Mouse (Mus musculus) gastrocnemius, adult 8-10 months (tissue): ENCODE results near the gene Gm42688. TPM values are rescaled to one million over a fixed set of nuclear protein-coding genes. Genes with fewer than 3 reads are reported as not detected.
A peak's percentile ranks its signal among the peaks of the same experiment; 100 is the strongest.

Source experiments
- DNase-seq, 2 experiments: peaks; one replicate each; pipeline ENCODE4 v3.0.0; 2022; ENCODE audit warnings: low spot score in 2 of 2
- total RNA-seq, 4 experiments: library from RNA; stranded (reverse); gene quantifications; 2 replicates each; pipeline ENCODE4 v1.2.4; 2022

Gene Gm42688
- total RNA-seq, 4 experiments from 2014 or later = 0.60 to 0.99 (median 0.82) TPM

GRCm38 (mm10) chr6:83084477-83084876 lies 16.9 kb upstream of the Gm42688 start:
- no peak for DNase-seq

- DNase-seq = no peak
Observed at GRCm38 (mm10) chr6:83086121-83087035, 15.0 kb upstream of the Gm42688 start, which contains the start of gene Lbx2. Gene Lbx2 (plus strand): TSS chr6:83086367.

DNA sequence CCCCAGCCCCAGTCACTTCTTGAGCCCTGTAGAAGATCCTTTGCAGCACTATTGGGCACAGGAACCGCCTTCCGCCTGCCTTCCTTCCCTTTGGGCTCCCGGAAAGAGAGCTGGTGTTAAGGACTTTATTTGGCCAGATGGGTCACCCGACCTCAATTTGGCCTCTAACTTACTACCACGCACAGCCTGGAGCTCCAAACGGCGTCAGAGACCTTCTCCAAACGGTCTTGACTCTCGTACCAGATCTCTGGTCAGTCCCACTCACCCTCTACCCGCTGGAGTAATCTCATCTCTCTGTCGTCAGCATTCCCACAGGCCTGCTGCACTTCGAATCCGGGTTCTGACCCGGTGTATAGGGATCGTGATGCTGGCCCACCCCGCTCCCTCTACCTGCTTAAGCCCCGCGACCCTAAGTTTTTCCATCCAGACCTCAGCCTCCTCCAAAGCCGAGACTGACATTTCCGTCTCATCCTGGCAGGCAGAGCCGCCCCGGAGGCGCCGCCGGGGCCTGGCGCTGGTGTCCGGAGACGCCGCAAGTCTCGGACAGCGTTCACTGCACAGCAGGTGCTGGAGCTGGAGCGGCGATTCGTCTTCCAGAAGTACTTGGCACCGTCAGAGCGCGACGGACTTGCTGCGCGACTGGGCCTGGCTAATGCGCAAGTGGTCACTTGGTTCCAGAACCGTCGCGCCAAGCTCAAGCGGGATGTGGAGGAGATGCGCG lies 14.1 kb upstream of the Gm42688 start:
- DNase-seq = peak in 1 of 2 experiments; percentile 51

GRCm38 (mm10) chr6:83087926-83088260 lies 13.5 kb upstream of the Gm42688 start:
- no peak for DNase-seq

DNA sequence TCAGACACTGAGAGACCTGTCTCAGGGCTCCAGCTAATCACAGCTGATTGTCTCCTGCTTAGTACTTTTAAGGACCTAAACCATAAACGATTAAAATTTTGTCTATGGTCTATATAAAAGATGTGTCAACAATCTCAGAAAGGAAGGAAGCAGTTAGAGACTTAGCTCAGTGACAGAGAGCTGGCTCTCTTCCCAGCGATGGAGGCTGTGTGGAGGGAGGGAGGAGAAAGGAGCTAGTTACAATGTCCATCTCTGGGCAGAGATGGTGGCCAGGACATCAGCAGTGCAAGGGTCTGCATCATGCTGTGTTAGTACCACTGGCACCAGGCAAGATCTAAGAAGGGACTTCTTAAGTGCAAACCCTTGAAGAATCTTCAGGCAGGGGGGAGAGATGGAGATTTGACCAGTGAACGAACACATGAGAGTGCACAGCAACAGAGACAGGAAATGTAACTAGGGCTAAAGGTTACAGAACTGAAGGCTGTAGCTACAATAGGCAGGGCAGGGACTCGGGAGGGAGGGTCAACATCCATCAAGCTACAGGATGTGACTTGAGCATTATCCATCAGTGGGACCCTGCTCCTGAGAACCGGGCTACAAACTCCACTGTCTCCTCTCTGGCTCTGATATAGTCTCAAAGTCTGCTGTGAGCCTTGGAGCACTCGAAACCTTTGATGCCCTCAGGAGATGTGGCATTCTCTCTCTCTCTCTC lies 8.8 kb upstream of the Gm42688 start:
- DNase-seq = no peak

DNA sequence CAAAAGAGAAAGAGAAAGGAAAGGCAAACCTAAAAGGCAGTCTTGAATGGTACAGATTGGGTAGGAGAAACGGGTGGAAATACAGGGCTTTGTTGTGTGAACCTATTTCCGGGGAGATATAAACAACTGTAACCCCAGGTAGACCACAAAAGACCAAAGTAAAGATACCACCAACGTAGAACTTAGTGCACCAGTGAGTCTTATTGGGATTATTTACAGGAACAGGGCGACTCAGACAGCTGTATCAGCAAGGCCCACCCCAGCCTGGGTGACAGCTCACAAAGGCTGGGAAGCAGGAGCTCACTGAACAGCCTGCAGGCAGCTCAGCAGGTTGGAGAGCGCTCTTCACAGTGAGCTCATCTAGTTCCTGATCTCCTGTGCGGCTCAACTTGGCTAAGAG lies 5.4 kb upstream of the Gm42688 start:
- DNase-seq = no peak

DNA sequence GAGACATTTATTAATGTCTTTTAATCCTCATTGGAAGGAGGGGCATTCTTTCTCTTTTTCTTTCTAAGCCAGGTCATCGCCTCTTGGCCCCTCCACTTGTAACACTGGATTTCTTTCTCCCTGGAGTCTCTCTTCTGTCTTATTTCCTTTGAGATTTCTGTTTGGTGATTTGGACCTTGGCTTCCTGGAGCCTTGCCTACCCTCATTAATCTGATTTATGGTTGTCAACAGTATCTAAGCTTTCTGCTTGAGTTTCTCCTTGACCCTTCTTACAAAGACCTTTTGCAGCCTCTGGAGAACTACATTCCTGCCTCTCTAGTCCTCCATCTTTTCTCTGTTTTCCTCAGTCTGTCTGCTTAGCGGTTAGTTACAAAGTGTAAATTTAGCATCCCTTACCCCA lies 3.0 kb upstream of the Gm42688 start:
- DNase-seq = no peak

GRCm38 (mm10) chr6:83101688-83102556 lies 505 bp downstream of the Gm42688 start:
- peak in 1 of 2 experiments; percentile 36 for DNase-seq

DNA sequence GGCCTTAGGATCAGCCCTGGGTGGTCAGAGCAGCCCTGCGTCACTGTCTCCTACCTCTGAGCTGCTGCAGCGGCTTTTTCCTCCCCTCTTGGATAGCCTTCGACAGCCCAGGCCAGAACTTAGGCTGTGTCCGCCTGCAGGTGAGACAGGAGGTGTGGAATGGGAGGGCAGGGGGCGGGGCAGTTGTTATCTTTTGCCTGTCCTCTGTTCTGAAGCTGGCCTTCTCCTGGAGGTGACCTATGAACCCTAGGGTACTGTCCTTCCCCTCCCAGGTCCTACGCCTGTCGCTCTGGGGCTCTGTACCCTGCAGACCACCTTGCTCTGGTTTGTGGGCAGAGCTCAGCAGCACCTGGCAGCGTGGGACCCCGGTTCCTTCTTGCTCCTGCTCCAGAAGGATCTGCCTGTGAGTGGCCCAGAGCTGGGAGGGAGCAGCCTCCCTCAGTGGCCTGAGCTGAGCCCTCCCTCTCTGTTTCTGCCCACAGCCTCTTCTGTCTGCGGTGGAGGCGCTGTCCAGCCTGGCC lies 1.8 kb downstream of the Gm42688 start:
- DNase-seq = no peak

DNA sequence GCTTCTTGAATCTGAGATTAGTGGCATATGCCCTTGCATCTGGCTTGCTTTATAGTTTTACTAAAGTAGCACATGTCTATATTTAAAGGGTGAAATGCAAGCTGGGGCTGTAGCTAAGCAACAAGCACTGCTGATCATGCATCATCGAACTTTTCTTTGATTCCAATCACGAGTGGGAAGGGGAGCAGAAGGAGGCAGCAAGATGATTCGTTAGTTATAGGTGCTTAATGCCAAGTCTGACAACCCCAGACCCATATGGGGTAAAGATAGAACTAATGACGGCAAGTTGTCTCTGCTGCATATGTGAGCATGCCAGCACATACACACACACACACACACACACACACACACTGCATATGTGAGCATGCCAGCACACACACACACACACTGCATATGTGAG lies 2.7 kb downstream of the Gm42688 start:
- no peak for DNase-seq

DNA sequence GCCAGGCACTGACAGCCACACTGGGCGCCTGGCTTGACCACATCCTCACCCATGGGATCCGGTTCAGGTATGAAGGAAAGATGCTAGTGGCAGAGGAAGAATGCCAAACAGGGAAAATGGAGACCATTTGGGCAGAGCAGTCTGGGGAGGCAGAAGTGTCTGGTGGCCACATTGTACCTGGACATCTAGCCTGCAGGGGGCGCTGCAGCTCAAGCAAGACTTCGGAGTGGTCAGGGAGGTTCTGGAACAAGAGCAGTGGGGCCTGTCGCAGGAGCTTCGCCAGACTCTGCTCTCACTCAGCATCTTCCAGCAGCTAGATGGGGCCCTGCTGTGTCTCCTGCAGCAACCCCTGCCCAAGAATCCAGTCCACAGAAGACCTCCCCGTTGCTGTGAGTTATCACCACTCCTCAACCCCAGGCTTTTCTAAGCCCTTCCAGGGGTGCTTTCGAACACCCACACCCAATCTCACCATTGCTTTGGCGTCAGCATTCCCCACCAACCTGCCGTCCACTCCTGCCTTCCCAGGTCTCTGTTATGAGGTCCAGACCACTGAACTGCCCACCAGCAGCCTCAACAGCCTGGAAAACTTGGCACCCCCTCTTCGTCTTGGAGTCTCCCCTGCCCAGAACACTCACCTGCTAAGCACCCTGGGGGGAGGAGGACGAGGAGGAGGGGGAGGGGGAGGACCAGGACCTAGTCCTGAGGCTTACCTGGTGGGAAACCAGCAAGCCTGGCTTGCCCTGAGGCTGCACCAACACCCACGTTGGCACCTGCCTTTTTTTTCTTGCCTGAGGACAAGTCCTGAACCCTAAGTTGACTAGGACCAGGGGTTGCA lies 6.4 kb downstream of the Gm42688 start:
- DNase-seq = peak in 1 of 2 experiments; percentile 69

DNA sequence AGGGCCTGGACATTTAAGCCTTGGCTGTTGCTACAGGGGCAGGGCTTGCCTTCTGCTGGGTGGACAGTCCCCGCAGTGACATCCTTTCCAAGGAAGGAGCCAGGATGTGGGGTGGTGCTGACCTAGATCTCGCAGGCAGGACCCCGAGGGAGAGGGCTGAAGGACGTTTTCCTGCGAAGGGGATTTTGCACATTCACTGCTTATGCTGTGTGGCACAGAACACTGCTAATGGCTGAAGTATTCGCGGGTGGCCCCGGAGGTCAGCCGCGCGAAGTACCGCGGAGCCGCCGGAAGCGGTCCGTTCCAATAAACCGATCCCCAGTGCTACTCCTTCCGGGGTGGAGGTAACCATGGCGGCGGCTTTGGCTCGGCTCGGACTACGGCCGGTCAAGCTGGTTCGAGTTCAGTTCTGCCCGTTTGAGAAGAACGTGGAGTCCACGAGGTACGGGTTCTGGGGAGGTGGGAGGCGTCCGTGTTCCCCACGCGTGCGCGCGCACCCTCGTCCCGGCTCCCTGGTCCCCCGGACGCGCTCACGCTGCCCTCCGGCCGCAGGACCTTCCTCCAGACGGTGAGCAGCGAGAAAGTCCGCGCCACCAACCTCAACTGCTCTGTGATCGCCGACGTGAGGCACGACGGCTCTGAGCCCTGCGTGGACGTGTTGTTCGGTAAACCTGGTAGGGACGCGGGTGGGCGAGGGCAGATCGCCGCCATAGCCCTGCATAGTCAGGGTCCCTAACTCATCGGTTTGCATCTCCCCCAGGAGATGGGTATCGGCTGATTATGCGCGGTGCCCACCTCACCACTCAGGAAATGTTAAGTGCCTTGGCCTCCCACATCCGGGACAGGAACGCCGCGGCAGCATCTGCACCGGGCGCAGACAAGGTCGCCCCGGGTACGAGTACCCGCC lies 7.6 kb downstream of the Gm42688 start, which contains the start of gene Mrpl53:
Gene Mrpl53 (plus strand): TSS at position 279 of the 907 bp plus-strand sequence.
- peak; percentile 65 to 75 for DNase-seq

GRCm38 (mm10) chr6:83111510-83112136 lies 10.2 kb downstream of the Gm42688 start:
- no peak for DNase-seq

- peak; percentile 87 for DNase-seq
Observed at GRCm38 (mm10) chr6:83115011-83115671, 13.7 kb downstream of the Gm42688 start, which contains the start of gene Mogs. Gene Mogs (plus strand): TSS chr6:83115496.

DNA sequence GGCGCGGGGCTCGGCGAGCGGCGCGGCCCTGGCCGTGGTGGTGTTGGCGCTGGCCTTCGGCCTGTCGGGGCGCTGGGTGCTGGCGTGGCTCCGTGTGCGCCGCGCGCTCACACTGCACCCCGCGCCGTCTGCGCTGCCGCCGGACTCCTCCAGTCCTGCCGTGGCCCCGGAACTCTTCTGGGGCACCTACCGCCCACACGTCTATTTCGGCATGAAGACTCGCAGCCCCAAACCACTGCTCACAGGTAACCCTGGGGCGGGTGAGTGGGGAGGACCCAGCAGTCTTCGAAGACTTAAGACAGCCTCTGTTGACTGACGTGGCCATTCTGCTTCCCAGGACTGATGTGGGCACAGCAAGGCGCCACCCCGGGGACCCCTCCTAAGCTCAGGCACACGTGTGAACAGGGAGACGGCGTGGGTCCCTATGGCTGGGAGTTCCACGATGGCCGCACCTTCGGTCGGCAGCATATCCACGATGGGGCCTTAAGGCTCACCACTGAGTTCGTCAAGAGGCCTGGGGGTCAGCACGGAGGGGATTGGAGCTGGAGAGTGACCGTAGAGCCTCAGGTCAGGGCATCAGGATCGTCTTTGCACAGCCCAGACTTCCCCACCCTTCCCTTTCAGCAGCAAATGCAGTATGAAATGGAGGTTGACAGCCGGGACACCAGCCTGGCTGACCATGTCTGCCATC lies 14.4 kb downstream of the Gm42688 start:
- no peak for DNase-seq

GRCm38 (mm10) chr6:83116373-83117164 lies 15.2 kb downstream of the Gm42688 start:
- no peak for DNase-seq
